Comparison of ENCODE assay signal across 9 mouse cellular contexts in the genomic region with DNA sequence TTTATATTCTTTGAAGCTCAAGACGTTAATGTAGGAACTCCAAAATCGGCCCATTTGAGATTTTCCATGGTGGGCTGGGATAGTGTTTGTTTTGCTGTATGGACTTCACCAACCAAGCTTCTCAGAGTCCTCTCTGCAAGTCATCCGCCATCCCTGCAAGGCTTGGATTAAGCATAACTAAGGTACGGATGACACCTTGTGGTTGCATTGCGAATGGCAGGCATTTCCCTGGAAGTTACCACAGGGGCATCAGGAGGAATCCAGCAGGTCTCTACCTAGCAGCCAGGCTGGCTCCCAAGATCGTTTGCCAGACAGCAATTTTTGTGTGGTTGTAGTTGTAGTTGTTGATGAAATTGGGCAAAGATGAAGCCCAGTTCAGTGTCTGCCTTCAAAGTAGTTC. TPM values are rescaled to one million over a fixed set of nuclear protein-coding genes. Genes with fewer than 3 reads are reported as not detected.
A peak's percentile ranks its signal among the peaks of the same experiment; 100 is the strongest.
DNase-seq lines count a peak whose midpoint lies in the region; ATAC-seq and TF ChIP-seq lines count a peak whose summit lies in the region.
"Had no signal": no experiment of that assay in that cellular context is flagged by ENCODE, and none has a peak within 500 bp of the region (broad histone marks: within the 10 kb centered on the region; RNA-seq: fewer than 3 reads in every experiment).

No protein-coding gene starts in this region.

- H3K4me1 ChIP-seq in kidney, embryonic 15.5 days, result peaks cover 25% of the 10 kb centered on the region
- H3K4me1 ChIP-seq in hindbrain, postnatal 0 days (ENCODE audit: insufficient read depth, low read length), result peaks cover 4% of the 10 kb centered on the region; the same call in 1 of the 2 replicates

- no peak overlapping the region for H3K27ac ChIP-seq in kidney, embryonic 15.5 days
- no peak overlapping the region for H3K27ac ChIP-seq in hindbrain, postnatal 0 days
- H3K27ac ChIP-seq: neural tube, embryonic 13.5 days had no signal

- no peak overlapping the region for H3K9ac ChIP-seq in kidney, embryonic 15.5 days
- H3K9ac ChIP-seq in hindbrain, postnatal 0 days (replicated peaks; ENCODE audit: low read length), result no peak overlapping the region
- H3K9ac ChIP-seq: neural tube, embryonic 13.5 days had no signal

- H3K9me3 ChIP-seq in kidney, embryonic 15.5 days (replicated peaks), result no peaks in the 10 kb centered on the region
- no peaks in the 10 kb centered on the region for H3K9me3 ChIP-seq in hindbrain, postnatal 0 days (ENCODE audit: low read length)
- H3K9me3 ChIP-seq: neural tube, embryonic 13.5 days had no signal

- no peaks in the 10 kb centered on the region for H3K36me3 ChIP-seq in kidney, embryonic 15.5 days
- no peaks in the 10 kb centered on the region for H3K36me3 ChIP-seq in hindbrain, postnatal 0 days (ENCODE audit: insufficient read depth, low read length)
- H3K36me3 ChIP-seq: neural tube, embryonic 13.5 days had no signal

- H3K27me3 ChIP-seq in kidney, embryonic 15.5 days, result peaks cover 63% of the 10 kb centered on the region
- no peaks in the 10 kb centered on the region; the same call in none of the 2 replicates for H3K27me3 ChIP-seq in hindbrain, postnatal 0 days (ENCODE audit: insufficient read depth, low read length)

- peak; percentile 93 for DNase-seq in kidney, adult 18-20 months
- peak; percentile 82 for DNase-seq in cerebellum, adult 8-10 months
- DNase-seq in frontal cortex, adult 2 months (ENCODE audit: extremely low spot score in 1 of 2, low spot score in 1 of 2), result peak; percentile 83 to 99
- peak; percentile 95 for DNase-seq in hindbrain, postnatal 0 days (ENCODE audit: low spot score)
- peak; percentile 43 to 95 for DNase-seq in left cerebral cortex, adult 9 months (ENCODE audit: low spot score in 2 of 2)
- DNase-seq in telencephalon, adult 2 months (ENCODE audit: low read depth, low spot score), result peak; percentile 55

- H3K4me2 ChIP-seq in kidney, embryonic 15.5 days, result no peak overlapping the region
- no peak overlapping the region for H3K4me2 ChIP-seq in hindbrain, postnatal 0 days (ENCODE audit: low read depth, low read length)
- H3K4me2 ChIP-seq: neural tube, embryonic 13.5 days had no signal

- 3% methylated on average over 6 of the region's 6 CpGs for WGBS in kidney, embryonic 15.5 days
- WGBS in hindbrain, postnatal 0 days, result 4% methylated on average over 6 of the region's 6 CpGs

- TF ChIP-seq CTCF in hindbrain, postnatal 0 days (IDR thresholded peaks at IDR 0.05; ENCODE audit: low read depth), result peak; percentile 99

- no peak for ATAC-seq in kidney, embryonic 15.5 days (replicated peaks; ENCODE audit: low FRiP score)
- ATAC-seq in hindbrain, postnatal 0 days, result peak; percentile 67
- peak; percentile 56; the same call in 1 of the 2 replicates for ATAC-seq in monocyte, adult 5-6 weeks (replicated peaks; ENCODE audit: insufficient number of reproducible peaks, low FRiP score, low TSS enrichment, poor library complexity, severe bottlenecking)

- H3K4me3 ChIP-seq in kidney, embryonic 15.5 days (replicated peaks), result no peak overlapping the region
- no peak overlapping the region for H3K4me3 ChIP-seq in hindbrain, postnatal 0 days (ENCODE audit: low read length)
- H3K4me3 ChIP-seq: neural tube, embryonic 13.5 days had no signal

RNA-seq across cellular contexts. Expression of a gene that starts 2.0 kb away (rescaled TPM):
- 0.58 and 1.8 TPM in 2 replicates for polyA plus RNA-seq in kidney, embryonic 15.5 days (2015; fragmentation: Nextera tagmentation; extraction: Ambion mirVana)
- polyA plus RNA-seq in frontal cortex, adult 2 months (2012; rRNA removed), result 1.5 and 1.7 TPM in 2 replicates
- total RNA-seq in hindbrain, postnatal 0 days (2014; rRNA removed), result 2.5 and 3.3 TPM in 2 replicates
- 1.7 and 1.8 TPM in 2 replicates for polyA plus RNA-seq in hindbrain, postnatal 0 days (2015; fragmentation: Nextera tagmentation; extraction: Ambion mirVana)
- 0.32 TPM in 1 of 3 replicates, not detected in the others for total RNA-seq in monocyte, adult 5-6 weeks (2017)

RNA-seq across cellular contexts. Expression of a gene that starts 18.1 kb away (rescaled TPM):
- polyA plus RNA-seq in kidney, embryonic 15.5 days (2015; fragmentation: Nextera tagmentation; extraction: Ambion mirVana), result 6.8 and 8.0 TPM in 2 replicates
- polyA plus RNA-seq in frontal cortex, adult 2 months (2012; rRNA removed), result 5.4 and 5.5 TPM in 2 replicates
- 14.6 and 20.2 TPM in 2 replicates for total RNA-seq in hindbrain, postnatal 0 days (2014; rRNA removed)
- polyA plus RNA-seq in hindbrain, postnatal 0 days (2015; fragmentation: Nextera tagmentation; extraction: Ambion mirVana), result 3.5 and 3.6 TPM in 2 replicates
- not detected in 3 replicates for total RNA-seq in monocyte, adult 5-6 weeks (2017)
